Mouse (Mus musculus) olfactory bulb, adult 2 months (tissue): Measurements from ENCODE around the gene Cyp20a1. TPM values are rescaled to one million over a fixed set of nuclear protein-coding genes. Genes with fewer than 3 reads are reported as not detected.

ENCODE experiments used
- H3K27ac ChIP-seq: fragments of 200-500 bp; 2 replicates; pipeline ENCODE4 v1.5.1; 2012; ENCODE audit warnings: low read depth, low read length; ENCODE audit not compliant: insufficient read depth
- H3K4me1 ChIP-seq: fragments of 200-500 bp; 2 replicates; pipeline ENCODE4 v1.6.1; 2012; ENCODE audit warnings: low read length; ENCODE audit not compliant: control insufficient read depth, insufficient read depth
- H3K4me3 ChIP-seq: fragments of 200-500 bp; 2 replicates; pipeline ENCODE4 v1.5.1; 2012; ENCODE audit warnings: mild to moderate bottlenecking, low read depth, low read length, moderate library complexity; ENCODE audit not compliant: insufficient read depth
- CTCF ChIP-seq: fragments of 200-500 bp; IDR thresholded peaks from 2 replicates; pipeline ENCODE4 v1.5.1; 2012; ENCODE audit warnings: low read depth, mild to moderate bottlenecking, low read length, moderate library complexity; ENCODE audit not compliant: insufficient read depth
- POLR2A ChIP-seq: fragments of 200-500 bp; IDR thresholded peaks from 2 replicates; pipeline ENCODE4 v1.6.1; 2012; ENCODE audit warnings: mild to moderate bottlenecking, low read depth, low read length, moderate library complexity; ENCODE audit not compliant: insufficient read depth
- WGBS: fragments of 180-500 bp; shearing (Covaris S2); methylation state at CpG from one replicate; pipeline ENCODE4 v1.1.7; 2018; 5-methylcytosine and 5-hydroxymethylcytosine counted together
- polyA plus RNA-seq: library from polyadenylated mRNA; stranded (reverse); fragments of >200 nt; gene quantifications from 2 replicates; pipeline ENCODE4 v1.2.4, GENCODE M21; 2012; ENCODE audit warnings: low replicate concordance; ENCODE audit not compliant: missing spikeins, insufficient read depth, insufficient read length

Cyp20a1 gene
- polyA plus RNA-seq, 1 experiment: not detected

DNA sequence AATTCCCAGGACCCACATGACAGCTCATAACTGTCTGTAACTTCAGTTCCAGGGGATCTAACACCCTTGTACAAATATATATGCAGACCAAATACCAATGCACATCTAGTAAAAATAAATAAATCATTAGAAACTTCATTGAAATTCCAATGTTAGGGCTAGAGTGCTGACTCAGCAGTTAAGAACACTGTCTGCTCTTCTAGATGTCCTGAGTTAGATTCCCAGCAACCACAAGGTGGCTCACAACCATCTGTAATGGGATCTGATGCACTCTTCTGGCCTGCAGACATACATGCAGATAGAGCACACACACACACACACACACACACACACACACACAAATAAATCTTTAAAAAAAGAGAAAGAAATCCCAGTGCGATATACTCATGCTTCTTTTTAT, 61.7 kb downstream of the Cyp20a1 start:
- Histone ChIP-seq H3K4me3 (no peak overlapping the region), H3K4me1 (no peaks in the 10 kb centered on the region), H3K27ac (no peak overlapping the region)
- TF ChIP-seq POLR2A (no peak), CTCF (no peak)
- 100% methylated on average over 1 of the region's 1 CpGs for WGBS

- H3K4me3 ChIP-seq: peak overlapping the region; percentile 58
- WGBS: 19% methylated on average over 13 of the region's 13 CpGs
- no peaks in the 10 kb centered on the region for H3K4me1 ChIP-seq
- H3K27ac ChIP-seq: peak overlapping the region; percentile 98
- TF ChIP-seq POLR2A: no peak
Measured at GRCm38 (mm10) chr1:60408501-60409167, 65.5 kb downstream of the Cyp20a1 start.

- TF ChIP-seq CTCF (no peak), POLR2A (peak; percentile 56)
- Histone ChIP-seq H3K4me3 (peak within 1 kb of the TSS; percentile 58), H3K4me1 (no peaks in the 10 kb centered on the region), H3K27ac (peak within 1 kb of the TSS; percentile 98)
- WGBS: under 1% methylated on average over 60 of the region's 69 CpGs
Measured at GRCm38 (mm10) chr1:60409168-60409828, 66.2 kb downstream of the Cyp20a1 start, which contains the start of gene Abi2. Abi2 (plus strand) TSS chr1:60409619.

DNA sequence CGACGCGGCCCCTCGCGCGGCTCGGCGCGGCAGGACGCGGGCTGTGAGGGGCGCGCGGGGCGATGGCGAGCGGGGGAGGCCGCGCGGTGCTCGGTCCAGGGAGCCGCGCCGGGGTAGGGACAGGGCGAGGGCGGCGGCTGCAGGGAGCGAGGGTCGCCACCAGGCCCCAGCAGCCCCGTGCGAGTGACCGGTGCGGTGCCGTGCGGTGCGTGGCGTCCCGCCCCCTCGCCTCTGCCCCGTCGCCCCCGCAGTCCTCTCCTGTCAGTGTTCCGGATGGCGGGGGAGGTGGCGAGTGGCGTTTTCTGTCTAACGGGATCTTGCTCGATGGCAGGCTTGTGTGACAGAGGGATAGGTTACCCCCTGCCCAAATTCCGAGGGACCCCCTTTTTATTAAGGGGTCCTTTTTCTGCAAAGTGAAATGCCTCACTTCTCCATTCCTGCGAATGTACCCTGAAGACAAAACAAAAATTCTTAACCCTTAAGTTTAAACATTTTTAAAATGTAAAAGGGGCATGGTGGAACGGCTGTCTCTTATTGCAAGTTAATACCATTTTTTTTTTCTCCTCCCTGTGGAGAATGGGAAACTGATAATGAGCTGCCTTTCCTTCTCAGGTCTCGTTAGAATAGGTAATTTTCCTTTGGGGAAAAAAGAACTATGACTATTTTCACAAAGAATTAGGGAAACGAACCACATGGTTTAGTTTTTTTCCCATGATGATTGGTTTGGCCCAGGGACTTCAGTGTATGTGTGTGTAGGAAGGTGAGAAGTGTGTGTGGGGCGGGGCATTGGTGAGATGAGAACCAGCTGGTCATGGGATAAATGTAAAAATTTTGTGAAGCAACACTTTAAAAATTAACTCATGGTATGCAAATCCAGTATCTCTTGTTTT, 67.0 kb downstream of the Cyp20a1 start:
- H3K4me1 ChIP-seq: no peaks in the 10 kb centered on the region
- H3K4me3 ChIP-seq: peak overlapping the region; percentile 58
- peak overlapping the region; percentile 70 for H3K27ac ChIP-seq
- TF ChIP-seq POLR2A (no peak), CTCF (no peak)
- WGBS: 2% methylated on average over 52 of the region's 54 CpGs

DNA sequence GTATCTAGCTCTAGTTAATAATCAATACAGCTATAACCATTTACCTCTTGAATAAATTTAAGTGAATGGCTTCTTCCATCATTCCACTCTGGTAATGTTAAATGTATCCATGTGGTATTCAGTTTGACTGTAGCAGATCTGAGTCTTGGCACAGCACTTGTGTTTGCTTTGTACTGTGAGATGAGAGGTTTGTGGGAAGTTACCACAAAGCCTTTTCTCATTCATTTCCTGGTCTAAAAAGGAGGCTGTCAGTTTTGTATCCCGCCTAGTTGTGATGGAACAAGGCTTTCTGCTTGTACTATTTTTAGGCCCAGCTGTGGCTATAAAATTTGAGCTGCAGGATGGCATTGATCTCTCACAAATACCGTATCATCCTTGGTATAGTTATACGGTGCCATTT, 73.6 kb downstream of the Cyp20a1 start:
- no peak overlapping the region for H3K4me3 ChIP-seq
- no peak for TF ChIP-seq CTCF
- no peak for TF ChIP-seq POLR2A
- no peaks in the 10 kb centered on the region for H3K4me1 ChIP-seq
- no peak overlapping the region for H3K27ac ChIP-seq
- 24% methylated on average over 3 of the region's 3 CpGs for WGBS

DNA sequence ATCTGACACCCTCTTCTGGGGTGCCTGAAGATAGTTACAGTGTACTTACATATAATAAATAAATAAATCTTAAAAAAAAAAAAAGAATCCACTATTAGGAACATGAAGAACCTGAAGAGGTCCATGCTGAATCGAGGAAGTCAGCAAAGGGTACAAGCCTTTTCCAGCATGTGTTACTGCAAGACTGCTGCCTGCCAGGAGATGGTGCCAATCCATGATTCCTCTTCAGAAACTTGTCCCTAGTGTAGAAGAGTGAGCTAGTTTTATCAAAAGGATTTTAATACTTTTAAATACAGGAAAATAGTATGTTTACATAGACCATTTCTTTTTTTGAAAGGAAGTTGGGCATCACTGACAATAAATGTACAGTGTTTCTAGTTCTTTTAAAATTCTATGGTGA, 80.8 kb downstream of the Cyp20a1 start:
- 83% methylated on average over 1 of the region's 1 CpGs for WGBS
- Histone ChIP-seq H3K4me1 (no peaks in the 10 kb centered on the region), H3K27ac (no peak overlapping the region), H3K4me3 (no peak overlapping the region)
- TF ChIP-seq POLR2A: no peak

DNA sequence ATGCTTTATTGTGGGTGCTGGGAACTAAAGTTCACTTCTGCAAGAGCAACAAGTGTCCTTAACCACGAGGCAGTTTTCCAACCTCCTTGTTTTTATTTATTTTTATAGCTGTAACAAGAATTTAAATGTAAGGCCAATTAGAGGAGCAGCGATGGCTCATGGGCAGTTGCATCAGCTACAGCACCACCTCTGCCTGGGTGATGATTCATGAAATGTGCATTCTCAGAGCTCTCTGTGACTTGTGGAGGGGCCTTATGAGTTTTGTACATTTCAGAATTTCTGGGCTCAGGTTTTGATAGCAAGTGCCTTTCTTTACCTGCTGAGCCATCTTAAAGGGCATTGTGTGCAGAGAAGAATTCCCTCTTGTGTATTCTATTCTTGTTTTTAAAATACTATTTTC, 85.2 kb downstream of the Cyp20a1 start:
- Histone ChIP-seq H3K4me3 (no peak overlapping the region), H3K4me1 (no peaks in the 10 kb centered on the region), H3K27ac (no peak overlapping the region)
- TF ChIP-seq CTCF: no peak
- TF ChIP-seq POLR2A: no peak
- whole genome bisulfite sequencing: 31% methylated on average over 2 of the region's 2 CpGs

- no peak for TF ChIP-seq POLR2A
- TF ChIP-seq CTCF: peak; percentile 43; the same call in 1 of the 2 replicates
- no peak overlapping the region for H3K4me3 ChIP-seq
- no peak overlapping the region for H3K27ac ChIP-seq
- no peaks in the 10 kb centered on the region for H3K4me1 ChIP-seq
- 49% methylated on average over 2 of the region's 2 CpGs for WGBS
Measured at GRCm38 (mm10) chr1:60428932-60429331, 85.8 kb downstream of the Cyp20a1 start.

DNA sequence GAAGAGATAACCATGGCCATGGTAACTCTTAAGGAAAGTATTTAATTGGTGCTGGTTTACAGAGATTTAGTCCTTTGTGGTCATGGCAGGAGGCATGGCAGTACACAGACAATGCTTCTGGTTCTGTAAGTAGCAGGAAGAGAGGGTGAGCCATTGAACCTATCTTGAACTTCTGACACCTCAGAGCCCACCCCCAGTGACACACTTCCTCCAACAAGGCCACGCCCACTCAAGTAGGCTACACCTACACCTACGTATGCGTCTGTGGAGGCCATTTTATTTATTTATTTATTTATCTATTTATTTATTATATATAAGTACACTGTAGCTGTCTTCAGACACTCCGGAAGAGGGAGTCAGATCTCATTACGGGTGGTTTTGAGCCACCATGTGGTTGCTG, 88.4 kb downstream of the Cyp20a1 start:
- WGBS: 94% methylated on average over 5 of the region's 5 CpGs
- no peaks in the 10 kb centered on the region for H3K4me1 ChIP-seq
- no peak for TF ChIP-seq POLR2A
- no peak for TF ChIP-seq CTCF
- H3K27ac ChIP-seq: no peak overlapping the region
- no peak overlapping the region for H3K4me3 ChIP-seq
